Mouse (Mus musculus) right cerebral cortex, postnatal 4 days (tissue): ENCODE measurements at regions not wholly inside any gene's neighbourhood (a gene's known extent, or its start where the extent isn't known, plus 50 kb on each side); places are given as distances from the start of the nearest gene placed in this dataset.

Source experiments
- DNase-seq: peaks from one replicate; pipeline ENCODE4 v3.0.0-alpha.2; 2022

GRCm38 (mm10) chr3:147445884-147446283 lies 593.7 kb downstream of the Ttll7 start:
- DNase-seq, result no peak

- no peak for DNase-seq
Measured at GRCm38 (mm10) chr3:147452176-147452575, 600.0 kb downstream of the Ttll7 start.

- DNase-seq, result peak; percentile 3
Measured at GRCm38 (mm10) chr3:147455383-147455782, 603.2 kb downstream of the Ttll7 start.

- DNase-seq, result no peak
Measured at GRCm38 (mm10) chr3:147456294-147456693, 604.1 kb downstream of the Ttll7 start.

- DNase-seq, result no peak
Measured at GRCm38 (mm10) chr3:147458115-147458514, 605.9 kb downstream of the Ttll7 start.

- no peak for DNase-seq
Measured at GRCm38 (mm10) chr3:147479890-147480289, 627.7 kb downstream of the Ttll7 start.
